Mouse (Mus musculus) stomach, embryonic 15.5 days (tissue): ENCODE measurements at regions not wholly inside any gene's neighbourhood (a gene's known extent, or its start where the extent isn't known, plus 50 kb on each side); places are given as distances from the start of the nearest gene placed in this dataset.
"Not testable (repeated sequence)": the region's sequence is repeated elsewhere in the genome, so short reads cannot be mapped to it uniquely, and the experiment has no call there.

Source experiments
- ATAC-seq: fragments of 200-750 bp; cut with Nextera tagmentation; 2 replicates; pipeline ENCODE4 v1.8.0; 2017; ENCODE audit warnings: low read depth, moderate number of reproducible peaks, moderate TSS enrichment; ENCODE audit not compliant: insufficient read depth, low FRiP score
- H3K27ac ChIP-seq: fragments of 300-500 bp; sonication (generic); 2 replicates; pipeline ENCODE4 v1.5.1; 2015; ENCODE audit warnings: mild to moderate bottlenecking, inconsistent platforms
- H3K27me3 ChIP-seq: fragments of 300-500 bp; sonication (generic); replicated peaks from 2 replicates; pipeline ENCODE4 v1.6.1; 2015; ENCODE audit warnings: inconsistent platforms
- H3K36me3 ChIP-seq: fragments of 300-500 bp; sonication (generic); 2 replicates; pipeline ENCODE4 v1.6.1; 2015; ENCODE audit warnings: inconsistent platforms
- H3K4me1 ChIP-seq: fragments of 300-500 bp; sonication (generic); 2 replicates; pipeline ENCODE4 v1.6.1; 2015; ENCODE audit warnings: inconsistent platforms
- H3K4me2 ChIP-seq: fragments of 300-500 bp; sonication (generic); 2 replicates; pipeline ENCODE4 v1.6.1; 2015; ENCODE audit warnings: mild to moderate bottlenecking, inconsistent platforms
- H3K4me3 ChIP-seq: fragments of 300-500 bp; sonication (generic); replicated peaks from 2 replicates; pipeline ENCODE4 v1.5.1; 2015; ENCODE audit warnings: inconsistent platforms
- H3K9ac ChIP-seq: fragments of 300-500 bp; sonication (generic); 2 replicates; pipeline ENCODE4 v1.6.1; 2015; ENCODE audit warnings: inconsistent platforms
- H3K9me3 ChIP-seq: fragments of 300-500 bp; sonication (generic); 2 replicates; pipeline ENCODE4 v1.6.1; 2016; ENCODE audit warnings: inconsistent platforms
- WGBS: fragments of 180-500 bp; shearing (Covaris S2); methylation state at CpG from one replicate; pipeline ENCODE4 v1.1.7; 2015; 5-methylcytosine and 5-hydroxymethylcytosine counted together

GRCm38 (mm10) chr13:60467821-60468579, 133.7 kb upstream of the Dapk1 start:
- no peaks in the 10 kb centered on the region for H3K4me1 ChIP-seq
- 22% methylated on average over 11 of the region's 11 CpGs for WGBS
- no peaks in the 10 kb centered on the region for H3K27me3 ChIP-seq
- ATAC-seq = no peak
- H3K9ac ChIP-seq = no peak overlapping the region
- H3K4me2 ChIP-seq = no peak overlapping the region
- H3K36me3 ChIP-seq = no peaks in the 10 kb centered on the region
- no peak overlapping the region for H3K27ac ChIP-seq
- H3K4me3 ChIP-seq = no peak overlapping the region
- no peaks in the 10 kb centered on the region for H3K9me3 ChIP-seq

- ATAC-seq = no peak
- Histone ChIP-seq H3K27ac (no peak overlapping the region), H3K27me3 (no peaks in the 10 kb centered on the region), H3K4me3 (no peak overlapping the region), H3K4me2 (no peak overlapping the region), H3K9ac (no peak overlapping the region), H3K36me3 (no peaks in the 10 kb centered on the region), H3K4me1 (no peaks in the 10 kb centered on the region), H3K9me3 (no peaks in the 10 kb centered on the region)
- WGBS = 58% methylated on average over 17 of the region's 17 CpGs
Measured at GRCm38 (mm10) chr13:60470426-60471398, 131.0 kb upstream of the Dapk1 start.

GRCm38 (mm10) chr13:60471602-60472001, 130.1 kb upstream of the Dapk1 start:
- no peaks in the 10 kb centered on the region for H3K9me3 ChIP-seq
- WGBS = 76% methylated on average over 5 of the region's 5 CpGs
- H3K4me3 ChIP-seq = no peak overlapping the region
- no peaks in the 10 kb centered on the region for H3K27me3 ChIP-seq
- H3K9ac ChIP-seq = no peak overlapping the region
- no peak overlapping the region for H3K4me2 ChIP-seq
- no peaks in the 10 kb centered on the region for H3K36me3 ChIP-seq
- no peaks in the 10 kb centered on the region for H3K4me1 ChIP-seq
- ATAC-seq = no peak
- H3K27ac ChIP-seq = no peak overlapping the region

- Histone ChIP-seq H3K4me3 (no peak overlapping the region), H3K36me3 (no peaks in the 10 kb centered on the region), H3K9me3 (no peaks in the 10 kb centered on the region), H3K27ac (no peak overlapping the region), H3K27me3 (no peaks in the 10 kb centered on the region), H3K9ac (no peak overlapping the region), H3K4me2 (no peak overlapping the region), H3K4me1 (peaks cover 18% of the 10 kb centered on the region)
- WGBS = 91% methylated on average over 2 of the region's 2 CpGs
- ATAC-seq = no peak
Measured at GRCm38 (mm10) chr13:60476366-60476765, 125.4 kb upstream of the Dapk1 start.

GRCm38 (mm10) chr13:60478301-60478700, 123.4 kb upstream of the Dapk1 start:
- no peak for ATAC-seq
- Histone ChIP-seq H3K4me2 (no peak overlapping the region), H3K4me1 (peaks cover 18% of the 10 kb centered on the region), H3K9ac (no peak overlapping the region), H3K27ac (no peak overlapping the region), H3K9me3 (no peaks in the 10 kb centered on the region), H3K36me3 (no peaks in the 10 kb centered on the region), H3K27me3 (no peaks in the 10 kb centered on the region), H3K4me3 (no peak overlapping the region)
- 79% methylated on average over 6 of the region's 6 CpGs for WGBS

- Histone ChIP-seq H3K9me3 (no peaks in the 10 kb centered on the region), H3K9ac (no peak overlapping the region), H3K4me2 (peak overlapping the region; percentile 60), H3K27ac (peak overlapping the region; percentile 66), H3K36me3 (no peaks in the 10 kb centered on the region), H3K27me3 (no peaks in the 10 kb centered on the region), H3K4me3 (peak overlapping the region; percentile 35), H3K4me1 (peaks cover 18% of the 10 kb centered on the region)
- 5% methylated on average over 18 of the region's 18 CpGs for WGBS
- ATAC-seq = peak; percentile 32; the same call in 1 of the 2 replicates
Measured at GRCm38 (mm10) chr13:60479043-60479861, 122.5 kb upstream of the Dapk1 start.

GRCm38 (mm10) chr13:60479862-60480730, 121.7 kb upstream of the Dapk1 start:
- Histone ChIP-seq H3K4me3 (peak overlapping the region; percentile 35; the same call in 1 of the 2 replicates), H3K4me2 (peak overlapping the region; percentile 60), H3K27ac (peak overlapping the region; percentile 66), H3K4me1 (peaks cover 18% of the 10 kb centered on the region), H3K9me3 (no peaks in the 10 kb centered on the region), H3K27me3 (no peaks in the 10 kb centered on the region), H3K36me3 (no peaks in the 10 kb centered on the region), H3K9ac (no peak overlapping the region)
- WGBS = 7% methylated on average over 13 of the region's 13 CpGs
- peak; percentile 67 for ATAC-seq

- no peak overlapping the region for H3K9ac ChIP-seq
- H3K4me3 ChIP-seq = peak overlapping the region; percentile 35
- H3K4me2 ChIP-seq = peak overlapping the region; percentile 60
- no peaks in the 10 kb centered on the region for H3K36me3 ChIP-seq
- 0 out of 2 replicates have a peak, but pooled peaks have one; percentile 31 for ATAC-seq
- no peaks in the 10 kb centered on the region for H3K27me3 ChIP-seq
- 8% methylated on average over 21 of the region's 21 CpGs for WGBS
- peak overlapping the region; percentile 66; the same call in 1 of the 2 replicates for H3K27ac ChIP-seq
- H3K9me3 ChIP-seq = no peaks in the 10 kb centered on the region
- peaks cover 18% of the 10 kb centered on the region for H3K4me1 ChIP-seq
Measured at GRCm38 (mm10) chr13:60480731-60481431, 120.9 kb upstream of the Dapk1 start.

- Histone ChIP-seq H3K4me1 (peaks cover 18% of the 10 kb centered on the region), H3K4me2 (peak overlapping the region; percentile 60; the same call in 1 of the 2 replicates)
- not testable (repeated sequence) for H3K9ac ChIP-seq, H3K4me3 ChIP-seq, H3K36me3 ChIP-seq, ATAC-seq, H3K27ac ChIP-seq, H3K27me3 ChIP-seq, H3K9me3 ChIP-seq
- WGBS = 72% methylated on average over 11 of the region's 11 CpGs
Measured at GRCm38 (mm10) chr13:60481451-60481850, 120.3 kb upstream of the Dapk1 start.

- H3K4me3 ChIP-seq = no peak overlapping the region
- no peaks in the 10 kb centered on the region for H3K9me3 ChIP-seq
- H3K4me2 ChIP-seq = no peak overlapping the region
- WGBS = 93% methylated on average over 6 of the region's 6 CpGs
- no peak for ATAC-seq
- H3K4me1 ChIP-seq = peaks cover 18% of the 10 kb centered on the region
- no peaks in the 10 kb centered on the region for H3K27me3 ChIP-seq
- no peak overlapping the region for H3K27ac ChIP-seq
- no peaks in the 10 kb centered on the region for H3K36me3 ChIP-seq
- no peak overlapping the region for H3K9ac ChIP-seq
Measured at GRCm38 (mm10) chr13:60481946-60482345, 119.8 kb upstream of the Dapk1 start.
